Mouse (Mus musculus): ENCODE measurements around the gene Nde1.
A peak's percentile ranks its signal among the peaks of the same experiment; 100 is the strongest.

The Nde1 gene

DNA sequence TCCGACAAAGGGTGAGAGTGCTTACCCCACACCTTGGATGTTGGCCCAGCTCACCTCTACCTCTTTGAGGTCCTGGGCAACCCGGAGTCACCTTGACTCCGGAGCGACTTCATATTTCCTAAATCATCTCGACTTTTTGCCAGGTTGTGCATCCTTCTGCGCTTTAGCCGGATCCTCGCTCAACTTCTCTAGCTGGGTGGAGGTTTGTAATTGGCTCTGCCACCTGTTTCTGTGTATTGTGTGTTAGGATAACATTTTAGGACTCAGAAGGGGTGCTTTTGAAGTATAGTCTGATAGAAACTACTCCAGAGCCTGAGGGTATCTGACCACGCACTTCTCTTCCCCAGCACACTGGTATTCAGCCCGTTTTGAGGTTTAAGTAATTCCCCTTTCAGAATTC, 656 bp downstream of the Nde1 start:
- no peak for DNase-seq (ENCODE audit: low read depth)

DNA sequence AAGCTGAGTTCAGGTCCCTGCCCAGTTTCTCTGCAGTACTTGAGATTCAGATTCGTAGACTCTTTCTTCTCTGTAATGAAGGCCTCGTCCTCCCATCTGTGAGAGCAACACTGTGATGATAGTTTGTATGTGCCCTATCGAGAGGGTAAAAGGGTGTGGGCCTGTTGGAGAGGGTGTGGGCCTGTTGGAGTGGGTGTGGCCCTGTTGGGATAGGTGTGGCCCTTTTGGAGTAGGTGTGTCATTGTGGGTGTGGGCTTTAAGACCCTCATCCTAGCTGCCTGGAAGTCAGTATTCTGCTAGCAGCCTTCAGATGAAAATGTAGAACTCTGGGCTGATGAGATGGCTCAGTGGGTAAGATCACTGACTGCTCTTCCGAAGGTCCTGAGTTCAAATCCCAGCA, 3.4 kb downstream of the Nde1 start:
- no peak for DNase-seq (ENCODE audit: low read depth)

DNA sequence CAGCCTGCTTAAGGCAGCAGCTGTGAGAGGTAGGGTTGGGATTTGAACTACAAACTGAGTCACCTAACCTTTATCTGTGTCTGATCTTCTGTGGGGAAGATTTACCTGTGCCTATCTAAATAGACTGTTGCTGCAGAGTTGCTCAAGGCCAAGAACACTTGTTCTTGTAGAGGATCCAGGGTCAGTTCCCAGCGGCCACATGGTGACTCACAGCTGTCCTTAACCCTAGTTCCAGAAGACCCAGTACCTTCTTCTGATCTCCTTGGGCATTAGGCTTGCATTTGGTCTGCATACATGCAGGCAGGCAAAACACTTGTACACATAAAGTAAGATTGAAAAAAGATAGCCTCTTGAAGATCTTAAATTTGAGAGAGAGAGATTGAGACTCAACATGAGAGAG, 6.6 kb downstream of the Nde1 start:
- DNase-seq (ENCODE audit: low read depth) = no peak

DNA sequence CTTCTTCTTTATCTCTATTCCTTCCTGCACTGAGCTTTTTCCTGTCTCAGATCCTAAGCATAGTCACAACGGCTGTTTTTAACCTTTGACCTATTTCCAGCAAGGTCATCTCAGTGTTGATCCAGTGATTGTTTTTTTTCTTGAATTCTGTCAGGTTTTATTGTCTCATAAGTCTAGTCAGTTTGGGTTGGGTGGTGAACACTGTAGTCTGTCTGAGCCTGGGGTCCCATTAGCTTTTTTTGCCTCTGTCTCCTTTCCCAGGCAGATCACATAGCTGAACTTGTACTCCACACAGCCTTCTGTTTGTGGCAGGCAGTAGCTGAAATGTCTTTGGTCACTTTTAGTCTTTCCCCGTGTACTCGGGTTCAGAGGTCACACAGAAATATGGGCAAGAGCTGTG, 15.0 kb downstream of the Nde1 start:
- DNase-seq (ENCODE audit: low read depth) = no peak

DNA sequence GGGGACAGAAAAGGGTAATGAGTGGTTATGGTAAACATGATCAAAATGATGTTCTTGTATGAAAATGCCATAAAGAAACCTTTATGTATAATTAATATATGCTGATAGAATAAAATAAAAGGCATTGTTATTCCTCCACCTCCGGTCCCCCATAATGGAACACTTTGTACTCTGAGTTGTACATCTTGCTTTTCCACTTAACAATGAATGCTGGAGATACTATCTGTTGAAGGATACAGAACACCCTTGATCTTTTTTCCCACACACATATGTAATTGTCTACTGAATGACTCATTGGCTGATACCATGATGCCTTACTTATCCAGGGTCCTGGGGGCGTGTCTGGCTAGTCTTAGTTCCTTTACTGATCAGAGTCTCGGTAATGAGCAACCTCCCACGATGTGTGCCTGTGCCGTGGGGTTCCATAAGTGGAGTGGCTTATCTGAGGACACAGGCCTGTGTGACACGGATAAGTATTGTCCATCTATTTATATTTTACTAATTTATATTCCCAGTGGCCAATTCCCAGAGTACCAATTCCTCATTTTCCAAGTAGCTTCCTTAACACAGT, 17.2 kb downstream of the Nde1 start:
- no peak for DNase-seq (ENCODE audit: low read depth)

DNA sequence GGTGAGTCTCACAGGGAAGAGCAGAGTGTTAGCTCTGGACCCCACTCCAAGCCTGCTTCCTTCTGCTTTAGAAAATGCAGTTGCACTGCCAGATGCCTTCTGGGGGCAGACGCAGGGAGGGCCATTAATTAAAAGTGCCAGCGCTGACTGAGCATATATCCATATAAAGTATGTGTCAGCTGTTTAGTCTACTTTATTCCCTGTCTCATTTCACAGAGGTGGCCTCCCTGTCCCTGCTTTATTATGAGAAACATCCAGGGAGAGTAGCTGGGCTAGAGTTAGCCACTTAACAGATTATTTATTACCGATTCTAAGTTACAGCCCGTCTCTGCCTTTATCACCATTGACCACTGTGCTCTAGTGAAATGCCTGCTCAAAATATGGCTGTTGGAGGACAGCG, 19.3 kb downstream of the Nde1 start:
- no peak for DNase-seq (ENCODE audit: low read depth)

DNA sequence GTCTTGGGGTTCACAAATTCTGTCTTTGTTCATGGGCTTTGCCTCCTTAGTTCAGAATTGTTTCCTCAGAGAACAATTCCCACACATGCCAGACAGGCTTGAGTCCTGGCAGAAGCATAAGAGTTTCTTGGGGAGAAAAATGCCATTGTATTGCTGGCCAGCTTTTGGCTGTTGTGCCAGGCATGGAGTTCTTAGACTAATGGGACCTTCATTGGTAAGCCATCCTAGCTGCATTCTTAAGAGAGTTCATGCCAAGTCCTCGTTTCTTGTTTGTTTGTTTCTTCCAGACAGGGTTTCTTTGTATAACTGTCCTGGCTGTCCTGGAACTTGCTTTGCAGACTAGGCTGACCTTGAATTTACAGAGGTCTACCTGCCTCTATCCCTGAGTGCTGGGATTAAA, 20.8 kb downstream of the Nde1 start:
- peak; percentile 34 for DNase-seq (ENCODE audit: low read depth)

DNA sequence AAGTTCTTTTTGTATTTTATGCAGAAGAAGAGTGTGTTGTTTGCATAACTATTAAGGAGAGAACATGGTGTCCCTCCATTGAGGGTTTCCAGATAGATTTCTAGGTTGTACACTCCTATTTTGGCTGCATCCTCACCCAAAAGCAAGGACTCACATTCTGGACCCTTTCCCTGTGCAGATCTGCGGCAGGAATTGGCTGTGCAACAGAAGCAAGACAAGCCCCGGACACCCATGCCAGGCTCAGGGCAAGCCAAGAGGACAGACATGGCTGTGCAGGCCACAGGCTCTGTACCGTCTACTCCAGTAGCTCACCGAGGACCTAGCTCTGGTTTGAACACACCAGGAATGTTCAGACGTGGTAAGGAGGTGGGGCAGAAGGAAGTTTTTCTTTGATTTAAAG, 22.4 kb downstream of the Nde1 start:
- no peak for DNase-seq (ENCODE audit: low read depth)

DNA sequence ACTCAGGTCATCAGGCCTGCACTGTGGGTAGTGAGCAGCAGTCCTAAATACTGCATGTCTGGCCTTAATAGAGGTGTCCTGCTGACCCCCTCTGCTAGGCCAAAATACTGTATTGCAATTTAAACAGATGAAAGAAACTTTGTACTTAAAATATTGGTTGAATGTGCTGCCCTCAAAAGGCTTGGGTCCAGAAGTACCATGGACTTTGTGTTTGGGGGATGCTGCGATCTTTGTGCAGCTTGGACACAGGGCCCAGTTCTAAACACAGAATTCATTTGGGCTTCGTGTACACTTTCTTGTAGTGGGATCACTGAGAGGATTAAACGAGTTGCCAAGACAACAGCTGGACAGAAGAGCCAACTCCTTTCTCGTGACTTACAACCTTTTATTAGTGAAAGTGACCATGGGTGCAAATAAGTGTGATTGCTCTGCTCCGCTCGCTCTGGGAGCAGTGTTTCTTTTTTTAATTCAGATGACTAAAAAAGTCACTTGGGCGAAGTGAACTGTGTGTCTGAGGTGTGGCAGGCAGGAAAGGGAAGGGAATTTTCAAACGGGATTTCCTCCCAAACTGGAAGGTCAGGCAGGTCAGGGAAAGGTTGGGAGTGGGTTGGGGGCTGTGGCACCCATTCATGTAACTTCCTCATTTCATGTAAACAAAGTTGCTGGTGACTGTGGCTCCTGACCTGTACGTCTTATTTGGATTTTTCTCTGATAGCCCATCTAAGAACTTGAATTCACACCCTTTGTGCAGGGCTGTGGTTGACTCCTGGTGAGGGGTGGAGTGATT, 31.3 kb downstream of the Nde1 start:
- DNase-seq (ENCODE audit: low read depth) = no peak

DNA sequence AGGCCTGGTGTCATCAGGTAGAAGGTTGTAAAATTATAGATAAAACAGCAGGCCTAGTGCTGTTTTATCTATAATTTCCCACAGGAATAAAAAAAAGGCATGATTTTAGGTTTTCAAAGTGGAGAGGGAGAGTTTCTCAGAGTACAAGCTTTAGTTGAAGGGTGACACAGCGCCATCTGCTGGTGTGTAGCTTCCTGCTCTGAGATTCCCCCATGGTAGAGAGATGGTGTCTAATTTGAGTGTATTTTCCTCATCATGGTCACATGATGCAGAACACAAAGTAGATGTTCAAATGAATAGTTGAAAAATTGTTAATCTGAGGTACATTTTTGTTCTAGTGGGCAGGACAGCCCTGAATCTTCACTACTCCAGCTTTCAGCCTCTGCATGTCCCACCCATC, 32.4 kb downstream of the Nde1 start:
- peak; percentile 10 for DNase-seq (ENCODE audit: low read depth)

DNA sequence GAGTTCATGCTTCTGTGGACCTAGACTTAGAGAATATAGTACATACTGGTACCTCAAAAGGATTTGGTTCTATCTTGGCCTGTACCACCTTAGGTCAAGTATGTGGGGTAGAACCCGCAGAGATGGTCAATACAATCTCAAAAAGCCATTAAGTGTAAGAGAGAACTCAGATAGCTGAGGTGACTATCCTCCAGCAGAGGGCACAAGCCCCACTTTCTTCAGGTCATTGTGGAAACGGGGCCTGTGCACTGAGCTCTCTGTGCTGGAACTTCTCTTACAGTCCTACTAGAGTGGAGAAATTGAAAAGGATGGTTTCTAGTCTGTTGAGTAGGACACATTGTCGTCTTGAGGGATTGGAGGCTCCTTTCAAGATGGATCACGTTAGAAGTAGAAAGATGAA, 35.7 kb downstream of the Nde1 start:
- DNase-seq (ENCODE audit: low read depth) = no peak

DNA sequence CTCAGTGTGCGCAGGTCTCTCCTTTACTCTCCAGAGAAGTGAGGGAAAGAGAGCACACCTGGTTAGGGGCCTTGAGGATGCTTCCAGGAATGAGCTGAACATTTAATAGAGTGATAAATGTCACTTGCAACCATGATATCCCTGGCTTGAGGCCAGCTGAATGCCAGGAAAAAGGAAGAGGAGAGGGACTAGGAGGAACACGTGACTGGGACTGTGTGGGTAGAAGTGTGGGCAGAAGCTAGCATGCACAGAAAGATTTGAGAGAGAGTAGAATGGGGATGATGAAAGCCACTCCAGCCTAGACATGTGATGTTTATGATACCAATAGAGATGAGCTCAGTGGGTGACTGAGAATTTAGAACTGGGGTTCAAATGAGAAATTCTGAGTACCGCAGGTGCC, 52.1 kb downstream of the Nde1 start:
- no peak for DNase-seq (ENCODE audit: low read depth)

DNA sequence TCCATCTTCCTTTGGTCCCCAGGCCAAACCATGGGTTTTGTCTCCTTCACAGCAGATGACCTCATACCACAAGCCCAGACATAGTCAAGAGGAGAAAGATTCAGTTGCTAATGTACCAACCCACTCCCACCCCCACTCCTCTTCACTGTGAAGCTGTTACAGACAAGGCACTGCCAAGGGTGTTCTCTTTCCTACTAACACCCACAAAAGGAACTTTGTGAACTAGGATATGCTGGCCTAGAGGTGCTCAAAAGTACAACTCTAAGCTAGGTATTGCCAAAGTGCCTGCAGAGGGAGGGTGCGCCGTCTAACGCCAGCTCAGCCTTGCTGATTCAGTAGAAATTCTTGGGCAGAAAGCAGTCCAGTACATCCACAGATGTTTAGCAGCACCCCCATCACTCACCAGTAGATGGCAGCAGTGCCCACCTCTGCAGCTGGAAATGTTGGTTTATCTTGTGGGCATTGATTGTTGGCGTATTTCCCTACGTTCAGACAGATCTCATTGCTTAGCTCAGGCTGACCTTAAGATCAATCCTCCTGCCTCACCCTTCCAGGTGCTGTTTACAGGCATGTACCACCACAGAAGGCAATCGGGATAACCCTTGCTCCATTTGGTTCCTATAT, 74.1 kb downstream of the Nde1 start:
- DNase-seq (ENCODE audit: low read depth) = peak; percentile 73

DNA sequence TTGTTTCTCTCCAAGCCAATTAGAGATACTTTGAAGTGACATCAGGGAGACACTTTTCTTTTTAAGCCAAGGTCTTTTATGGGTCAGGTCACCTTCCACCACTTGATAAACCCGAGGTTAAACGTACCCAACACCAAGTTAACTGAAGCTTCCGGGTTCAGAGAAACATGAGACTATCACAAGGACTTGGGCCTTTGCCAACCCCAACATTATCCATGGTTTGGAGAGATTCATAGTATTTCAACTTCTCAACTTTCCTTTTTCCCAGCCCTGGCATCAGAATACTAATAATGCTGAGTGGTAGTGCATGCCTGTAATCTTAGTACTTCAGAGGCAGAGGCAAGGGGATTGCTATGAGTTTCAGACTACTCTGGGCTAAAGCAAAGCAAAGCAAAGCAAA, 79.0 kb downstream of the Nde1 start:
- no peak for DNase-seq (ENCODE audit: low read depth)

Measured in fibroblast of lung, adult 2 months (primary cell).